In genomic region chr11:54965234-54965633, GRCm38 (mm10) we compare ENCODE assay signal across 17 mouse cellular contexts.
"Had no signal": no experiment of that assay in that cellular context is flagged by ENCODE, and none has a peak within 500 bp of the region (broad histone marks: within the 10 kb centered on the region; RNA-seq: fewer than 3 reads in every experiment).

No protein-coding gene starts in this region.

- H3K4me3 ChIP-seq: layer of hippocampus, adult 2 months; limb, embryonic 13.5 days; neural tube, embryonic 13.5 days; stomach, embryonic 15.5 days had no signal

- H3K27ac ChIP-seq: layer of hippocampus, adult 2 months; limb, embryonic 13.5 days; liver, embryonic 14.5 days; neural tube, embryonic 13.5 days had no signal

- H3K36me3 ChIP-seq: limb, embryonic 13.5 days; neural tube, embryonic 13.5 days; stomach, embryonic 15.5 days had no signal

- H3K27me3 ChIP-seq: limb, embryonic 13.5 days; neural tube, embryonic 13.5 days; stomach, embryonic 15.5 days had no signal

- DNase-seq: kidney, adult 11 months; kidney, postnatal 10 days; kidney, postnatal 4 days; left cerebral cortex, postnatal 4 days; lung, adult 18-20 months; lung, postnatal 10 days; lung, postnatal 4 days; midbrain, embryonic 14.5 days; retina, postnatal 1 day; right cerebral cortex, postnatal 14 days; thymus, adult 2 months; thymus, postnatal 36 days had no signal
